Mouse (Mus musculus) ES-E14 (cell line): ENCODE results near the gene Myo5a. TPM values are rescaled to one million over a fixed set of nuclear protein-coding genes. Genes with fewer than 3 reads are reported as not detected.

Source experiments
- DNase-seq: peaks from one replicate; pipeline ENCODE4 v3.0.0-alpha.2; 2013; ENCODE audit warnings: low read depth, low spot score
- H3K27ac ChIP-seq: 2 replicates; pipeline ENCODE4 v1.5.1; 2012; ENCODE audit warnings: low read depth, mild to moderate bottlenecking, low read length, moderate library complexity, mixed read lengths; ENCODE audit not compliant: poor library complexity, insufficient read depth, severe bottlenecking
- H3K36me3 ChIP-seq: 2 replicates; pipeline ENCODE4 v1.6.1; 2012; ENCODE audit warnings: mild to moderate bottlenecking, low read length, moderate library complexity, mixed read lengths; ENCODE audit not compliant: control insufficient read depth, poor library complexity, insufficient read depth, severe bottlenecking
- H3K4me1 ChIP-seq, 2 experiments: fragments of 150-350 bp in 1 of 2; sonication (generic) in 1 of 2; 2 replicates each; pipeline ENCODE4 v1.6.1; 2012; ENCODE audit warnings: low read length in 2 of 2, mild to moderate bottlenecking in 1 of 2, mixed read lengths in 1 of 2; ENCODE audit not compliant: control insufficient read depth in 2 of 2, insufficient read depth in 2 of 2, poor library complexity in 1 of 2
- H3K4me3 ChIP-seq, 2 experiments: fragments of 150-350 bp in 1 of 2; sonication (generic) in 1 of 2; 2 replicates each; pipeline ENCODE4 v1.5.1; 2012; ENCODE audit warnings: low read length in 2 of 2, low read depth in 1 of 2, mild to moderate bottlenecking in 1 of 2, mixed read lengths in 1 of 2; ENCODE audit not compliant: insufficient read depth in 1 of 2, poor library complexity in 1 of 2, severe bottlenecking in 1 of 2
- H3K9ac ChIP-seq: 2 replicates; pipeline ENCODE4 v1.6.1; 2012; ENCODE audit warnings: low read depth, mild to moderate bottlenecking, low read length, mixed read lengths; ENCODE audit not compliant: poor library complexity, insufficient read depth, severe bottlenecking
- H3K9me3 ChIP-seq: fragments of 150-350 bp; sonication (generic); 2 replicates; pipeline ENCODE4 v1.6.1; 2012; ENCODE audit warnings: low read depth, mild to moderate bottlenecking, low read length; ENCODE audit not compliant: control insufficient read depth, insufficient read depth
- CHD2 ChIP-seq: IDR thresholded peaks from 2 replicates; pipeline ENCODE4 v1.6.1; 2014; ENCODE audit warnings: mild to moderate bottlenecking, low read depth, low read length, inconsistent platforms
- HCFC1 ChIP-seq: IDR thresholded peaks from 2 replicates; pipeline ENCODE4 v1.6.1; 2012; ENCODE audit warnings: low read length, inconsistent platforms, borderline replicate concordance; ENCODE audit not compliant: insufficient read depth
- MAFK ChIP-seq: IDR thresholded peaks from 2 replicates; pipeline ENCODE4 v1.6.1; 2014; ENCODE audit warnings: mild to moderate bottlenecking, low read depth, low read length, inconsistent platforms; ENCODE audit not compliant: insufficient read depth
- ZC3H11A ChIP-seq: IDR thresholded peaks from 2 replicates; pipeline ENCODE4 v1.6.1; 2012; ENCODE audit warnings: low read depth, mild to moderate bottlenecking, inconsistent platforms, low read length, borderline replicate concordance
- ZNF384 ChIP-seq: IDR thresholded peaks from 2 replicates; pipeline ENCODE4 v1.6.1; 2012; ENCODE audit warnings: low read depth, low read length, inconsistent platforms
- in situ Hi-C, 2 experiments: fragments of 600-800 bp; cut with MboI; formaldehyde crosslinking; loops; one replicate each; pipeline ENCODE4 v1.15.1; 2025; ENCODE audit warnings: low sequenced_read_pairs in 2 of 2, inconsistent platforms in 1 of 2; ENCODE audit not compliant: unreplicated experiment in 2 of 2
- total RNA-seq: library from RNA; depleted of rRNA; stranded (reverse); fragments of 300-350 nt; gene quantifications from 2 replicates; pipeline ENCODE4 v1.2.3, GENCODE M21; 2012

Myo5a gene
- total RNA-seq, 1 experiment, result 60.2 TPM

- peak; percentile 29 for DNase-seq
- Histone ChIP-seq H3K36me3 (no peaks in the 10 kb centered on the region), H3K9me3 (no peaks in the 10 kb centered on the region), H3K4me1 (peaks cover 3 to 34% of the 10 kb centered on the region in 2 experiments; a peak in 3 of 4 replicates), H3K4me3 (no peak overlapping the region), H3K27ac (no peak overlapping the region), H3K9ac (no peak overlapping the region)
- in situ Hi-C loops, result no loop called here
- TF ChIP-seq MAFK (no peak), ZNF384 (no peak), ZC3H11A (no peak), CHD2 (no peak), HCFC1 (no peak)
Measured at GRCm38 (mm10) chr9:75261332-75261872, 190.6 kb downstream of the Myo5a start.

GRCm38 (mm10) chr9:75262235-75262826 lies 191.5 kb downstream of the Myo5a start:
- DNase-seq, result no peak
- Histone ChIP-seq H3K9me3 (no peaks in the 10 kb centered on the region), H3K27ac (no peak overlapping the region), H3K36me3 (no peaks in the 10 kb centered on the region), H3K4me3 (no peak overlapping the region), H3K9ac (no peak overlapping the region), H3K4me1 (peaks cover 3 to 34% of the 10 kb centered on the region in 2 experiments; a peak in 3 of 4 replicates)
- in situ Hi-C loops, result no loop called here
- TF ChIP-seq ZC3H11A, result no peak

GRCm38 (mm10) chr9:75264008-75264718 lies 193.3 kb downstream of the Myo5a start:
- peak; percentile 41 for DNase-seq
- Histone ChIP-seq H3K4me1 (peaks cover 3 to 34% of the 10 kb centered on the region in 2 experiments; a peak in 3 of 4 replicates), H3K9me3 (no peaks in the 10 kb centered on the region), H3K4me3 (no peak overlapping the region), H3K36me3 (no peaks in the 10 kb centered on the region), H3K27ac (peak overlapping the region; percentile 33), H3K9ac (no peak overlapping the region; the same call in 1 of the 2 replicates)
- in situ Hi-C loops, result no loop called here
- TF ChIP-seq ZNF384 (no peak), MAFK (no peak), ZC3H11A (no peak), CHD2 (no peak), HCFC1 (no peak)

- no peaks in the 10 kb centered on the region for H3K9me3 ChIP-seq
- H3K36me3 ChIP-seq, result no peaks in the 10 kb centered on the region
- H3K4me1 ChIP-seq, result peaks cover 3 to 25% of the 10 kb centered on the region in 2 experiments; a peak in 3 of 4 replicates
- no peak overlapping the region for H3K4me3 ChIP-seq
- H3K9ac ChIP-seq, result no peak overlapping the region
- no peak for DNase-seq
- no peak for TF ChIP-seq ZC3H11A
- TF ChIP-seq ZNF384, result no peak
- TF ChIP-seq MAFK, result no peak
- TF ChIP-seq CHD2, result no peak
- TF ChIP-seq HCFC1, result no peak
- in situ Hi-C loops, result no loop called here
- no peak overlapping the region for H3K27ac ChIP-seq
Measured at GRCm38 (mm10) chr9:75267147-75267546, 196.3 kb downstream of the Myo5a start.
